Mouse (Mus musculus) kidney, postnatal 0 days (tissue): Measurements from ENCODE around the gene Thra. TPM values are rescaled to one million over a fixed set of nuclear protein-coding genes. Genes with fewer than 3 reads are reported as not detected.

ENCODE experiments used
- ATAC-seq: fragments of 200-750 bp; cut with Nextera tagmentation; replicated peaks from 2 replicates; pipeline ENCODE4 v1.8.0; 2017; ENCODE audit warnings: low read depth, moderate number of reproducible peaks, moderate TSS enrichment, moderate library complexity; ENCODE audit not compliant: low FRiP score
- DNase-seq: peaks from one replicate; pipeline ENCODE4 v3.0.0-alpha.2; 2016; ENCODE audit warnings: low spot score
- H3K27ac ChIP-seq: fragments of 300-500 bp; sonication (generic); 2 replicates; pipeline ENCODE4 v1.5.1; 2014; ENCODE audit warnings: mild to moderate bottlenecking
- H3K27me3 ChIP-seq: fragments of 300-500 bp; sonication (generic); 2 replicates; pipeline ENCODE4 v1.6.1; 2014; ENCODE audit warnings: low read length, mixed read lengths; ENCODE audit not compliant: insufficient read depth
- H3K36me3 ChIP-seq: fragments of 300-500 bp; sonication (generic); 2 replicates; pipeline ENCODE4 v1.6.1; 2014; ENCODE audit warnings: low read length, mixed read lengths; ENCODE audit not compliant: insufficient read depth
- H3K4me1 ChIP-seq: fragments of 300-500 bp; sonication (generic); replicated peaks from 2 replicates; pipeline ENCODE4 v1.6.1; 2014; ENCODE audit warnings: antibody characterized with exemption, low read length, mixed read lengths; ENCODE audit not compliant: insufficient read depth
- H3K4me2 ChIP-seq: fragments of 300-500 bp; sonication (generic); 2 replicates; pipeline ENCODE4 v1.6.1; 2014; ENCODE audit warnings: mild to moderate bottlenecking, low read length, moderate library complexity, mixed read lengths
- H3K4me3 ChIP-seq: fragments of 300-500 bp; sonication (generic); replicated peaks from 2 replicates; pipeline ENCODE4 v1.5.1; 2014; ENCODE audit warnings: low read depth, low read length
- H3K9ac ChIP-seq: fragments of 300-500 bp; sonication (generic); 2 replicates; pipeline ENCODE4 v1.6.1; 2014; ENCODE audit warnings: low read depth, low read length
- H3K9me3 ChIP-seq: fragments of 300-500 bp; sonication (generic); replicated peaks from 2 replicates; pipeline ENCODE4 v1.6.1; 2016; ENCODE audit warnings: low read length, inconsistent platforms, mixed read lengths
- CTCF ChIP-seq: IDR thresholded peaks from 2 replicates; pipeline ENCODE4 v1.5.1; 2016; ENCODE audit warnings: antibody characterized with exemption, low read depth, mild to moderate bottlenecking, moderate library complexity
- WGBS: fragments of 180-500 bp; shearing (Covaris S2); extraction: QIAGEN DNeasy Blood & Tissue Kit; methylation state at CpG from one replicate; pipeline ENCODE4 v1.1.7; 2014; 5-methylcytosine and 5-hydroxymethylcytosine counted together
- polyA plus RNA-seq: library from polyadenylated mRNA; unstranded; fragments of >200 nt; fragmentation: Nextera tagmentation; extraction: Ambion mirVana; gene quantifications from 2 replicates; pipeline ENCODE4 v1.2.1, GENCODE M21; 2015

Thra gene
- polyA plus RNA-seq, 1 experiment from 2014 or later, result 26.1 TPM

GRCm38 (mm10) chr11:98797909-98798308 is 57.5 kb downstream of the Thra start:
- Histone ChIP-seq H3K27ac (peak overlapping the region; percentile 99), H3K36me3 (peaks cover 27% of the 10 kb centered on the region; the same call in 1 of the 2 replicates), H3K4me1 (peaks cover 23% of the 10 kb centered on the region), H3K4me2 (peak overlapping the region; percentile 78), H3K9ac (peak overlapping the region; percentile 99), H3K4me3 (peak overlapping the region; percentile 100), H3K9me3 (no peaks in the 10 kb centered on the region), H3K27me3 (no peaks in the 10 kb centered on the region)
- no peak for ATAC-seq
- WGBS, result 25% methylated on average over 4 of the region's 4 CpGs
- no peak for TF ChIP-seq CTCF
- DNase-seq, result no peak

DNA sequence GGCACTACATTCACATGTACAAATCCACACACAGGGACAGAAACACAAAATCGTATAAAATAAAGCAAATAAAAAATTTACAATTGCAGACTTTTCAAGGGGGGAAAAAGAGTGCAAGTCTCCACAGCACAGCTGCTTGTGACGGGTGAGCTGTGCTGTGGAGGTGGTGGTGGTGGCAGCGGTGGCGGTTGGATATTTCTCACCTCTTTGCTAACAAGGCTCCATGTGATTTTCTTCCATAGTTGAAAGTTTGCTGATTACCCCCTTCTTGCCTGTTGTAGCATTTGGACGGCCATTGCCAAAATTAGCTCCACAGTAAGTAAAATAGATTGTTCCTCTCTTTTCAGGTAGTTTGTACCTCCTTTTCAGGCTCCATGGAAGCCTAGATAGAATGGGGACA is 64.2 kb downstream of the Thra start, which contains the start of gene Casc3:
Gene Casc3, plus strand, starts transcription at position 301 of the 400 bp plus-strand sequence.
- Histone ChIP-seq H3K27me3 (no peaks in the 10 kb centered on the region), H3K9me3 (no peaks in the 10 kb centered on the region), H3K9ac (no peak within 1 kb of the TSS), H3K27ac (0 out of 2 replicates have a peak within 1 kb of the TSS, but pooled peaks have one; percentile 2), H3K4me3 (no peak within 1 kb of the TSS), H3K4me2 (no peak within 1 kb of the TSS), H3K36me3 (peaks cover 58% of the 10 kb centered on the region), H3K4me1 (0 out of 2 replicates have a peak, but pooled peaks cover 3% of the 10 kb centered on the region)
- no peak for TF ChIP-seq CTCF
- DNase-seq, result no peak
- WGBS, result 89% methylated on average over 5 of the region's 5 CpGs
- ATAC-seq, result no peak

DNA sequence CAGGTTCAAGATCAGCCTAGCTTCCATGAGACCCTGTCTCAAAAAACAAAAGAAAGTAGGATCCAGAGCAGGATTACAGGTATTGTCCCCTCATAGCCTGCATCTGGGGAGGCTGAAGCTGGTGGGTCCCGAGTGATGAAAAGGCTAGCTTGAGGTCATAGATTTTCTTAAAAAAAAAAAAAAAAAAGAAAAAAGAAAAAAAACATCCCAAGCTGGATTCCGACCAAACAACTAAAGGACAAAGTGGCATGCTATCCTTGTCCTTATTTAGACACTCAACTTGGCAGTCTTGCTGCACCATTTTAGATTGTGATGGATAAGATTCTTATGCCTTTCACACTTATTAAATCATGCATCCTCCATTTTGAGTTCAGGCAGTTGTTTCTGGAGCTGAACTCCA is 68.0 kb downstream of the Thra start:
- ATAC-seq (no peak), DNase-seq (no peak)
- no peaks in the 10 kb centered on the region for H3K27me3 ChIP-seq
- H3K4me2 ChIP-seq, result peak overlapping the region; percentile 83; the same call in 1 of the 2 replicates
- 0 out of 2 replicates have a peak, but pooled peaks cover 3% of the 10 kb centered on the region for H3K4me1 ChIP-seq
- H3K9me3 ChIP-seq, result no peaks in the 10 kb centered on the region
- no peak for TF ChIP-seq CTCF
- 70% methylated on average over 2 of the region's 2 CpGs for WGBS
- H3K36me3 ChIP-seq, result peaks cover 39% of the 10 kb centered on the region
- peak overlapping the region; percentile 99 for H3K27ac ChIP-seq
- H3K4me3 ChIP-seq, result no peak overlapping the region
- H3K9ac ChIP-seq, result no peak overlapping the region

- Histone ChIP-seq H3K9ac (peak overlapping the region; percentile 92), H3K4me3 (peak overlapping the region; percentile 85), H3K36me3 (peaks cover 33% of the 10 kb centered on the region), H3K27ac (peak overlapping the region; percentile 99), H3K4me1 (0 out of 2 replicates have a peak, but pooled peaks cover 3% of the 10 kb centered on the region), H3K27me3 (no peaks in the 10 kb centered on the region), H3K9me3 (no peaks in the 10 kb centered on the region), H3K4me2 (peak overlapping the region; percentile 83)
- TF ChIP-seq CTCF, result peak; percentile 58
- ATAC-seq (peak; percentile 99), DNase-seq (peak; percentile 100)
- WGBS, result 2% methylated on average over 69 of the region's 84 CpGs
Observed at GRCm38 (mm10) chr11:98809457-98810290, 69.2 kb downstream of the Thra start.

DNA sequence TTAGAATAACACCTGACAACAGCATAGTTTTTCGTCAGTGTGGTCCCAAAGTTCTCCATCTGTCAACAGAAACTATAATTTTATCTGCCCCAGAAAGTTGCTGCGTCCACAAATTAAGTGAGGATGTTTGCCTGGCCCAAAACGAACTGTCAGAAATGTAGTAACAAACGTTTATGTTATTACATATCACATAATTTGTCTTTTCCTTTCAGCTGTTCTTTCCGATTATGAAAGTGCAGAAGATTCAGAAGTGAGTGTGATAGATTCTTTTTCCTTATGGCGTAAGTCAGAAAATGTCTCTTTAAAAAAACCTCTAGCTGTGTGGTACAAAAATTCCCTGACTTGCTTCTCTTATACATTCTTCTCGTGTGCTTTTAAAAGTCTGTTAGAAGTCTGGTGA is 70.2 kb downstream of the Thra start:
- ATAC-seq (no peak), DNase-seq (no peak)
- Histone ChIP-seq H3K4me3 (peak overlapping the region; percentile 85; the same call in 1 of the 2 replicates), H3K27ac (0 out of 2 replicates have a peak overlapping the region, but pooled peaks have one; percentile 99), H3K4me2 (peak overlapping the region; percentile 83), H3K36me3 (peaks cover 23% of the 10 kb centered on the region), H3K9me3 (no peaks in the 10 kb centered on the region), H3K9ac (peak overlapping the region; percentile 92; the same call in 1 of the 2 replicates), H3K4me1 (0 out of 2 replicates have a peak, but pooled peaks cover 3% of the 10 kb centered on the region), H3K27me3 (no peaks in the 10 kb centered on the region)
- 63% methylated on average over 7 of the region's 7 CpGs for WGBS
- no peak for TF ChIP-seq CTCF

DNA sequence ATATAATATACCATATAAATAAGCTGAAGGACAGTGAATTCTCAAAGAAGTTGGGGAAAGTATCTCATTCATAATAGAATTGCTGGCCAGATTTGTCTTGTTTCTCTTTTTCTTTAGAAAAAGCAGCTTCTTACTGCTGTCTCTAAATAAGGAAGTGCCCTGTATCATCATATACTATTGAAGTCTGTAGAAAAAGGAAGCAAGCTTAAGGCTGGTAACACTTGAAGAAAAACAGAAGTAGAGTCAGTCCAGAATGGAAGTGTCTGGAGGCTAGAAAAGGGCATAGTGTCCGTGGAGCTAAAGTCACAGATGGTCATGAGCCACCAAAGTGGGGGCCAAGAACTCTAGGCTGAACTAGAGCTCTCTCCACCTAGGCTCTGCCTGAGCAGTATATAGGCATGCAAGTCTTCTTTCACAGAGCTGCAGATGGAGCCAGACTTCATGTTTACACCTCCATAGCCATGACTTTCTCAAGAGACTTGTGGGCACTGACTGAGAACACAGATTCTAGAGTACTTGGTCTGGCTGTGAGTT is 76.3 kb downstream of the Thra start:
- H3K4me3 ChIP-seq, result no peak overlapping the region
- TF ChIP-seq CTCF, result no peak
- no peaks in the 10 kb centered on the region for H3K4me1 ChIP-seq
- peaks cover 44% of the 10 kb centered on the region for H3K36me3 ChIP-seq
- H3K27me3 ChIP-seq, result no peaks in the 10 kb centered on the region
- ATAC-seq (no peak), DNase-seq (no peak)
- H3K9ac ChIP-seq, result no peak overlapping the region
- H3K27ac ChIP-seq, result no peak overlapping the region
- 88% methylated on average over 1 of the region's 1 CpGs for WGBS
- H3K4me2 ChIP-seq, result no peak overlapping the region
- H3K9me3 ChIP-seq, result no peaks in the 10 kb centered on the region

Other genes starting within 250 kb of the Thra start
- gene Ikzf3, start 194.6 kb upstream of the Thra start, polyA plus RNA-seq, result 0.26 and 0.29 TPM in 2 replicates
- gene Zpbp2, start 189.5 kb upstream of the Thra start, polyA plus RNA-seq, result 0.43 and 0.64 TPM in 2 replicates
- gene Ormdl3, start 153.3 kb upstream of the Thra start, polyA plus RNA-seq, result 50.1 and 51.3 TPM in 2 replicates
- not detected in 2 replicates for gene Lrrc3c, start 142.3 kb upstream of the Thra start, polyA plus RNA-seq
- gene Gm12355, start 115.0 kb upstream of the Thra start, polyA plus RNA-seq, result 0.92 and 1.2 TPM in 2 replicates
- gene Gsdma3, start 114.3 kb upstream of the Thra start, polyA plus RNA-seq, result not detected in 2 replicates
- not detected in 2 replicates for gene Gsdma2, start 93.9 kb upstream of the Thra start, polyA plus RNA-seq
- 0.21 TPM in 1 of 2 replicates, not detected in the other for gene Gsdma, start 76.3 kb upstream of the Thra start, polyA plus RNA-seq
- 234 and 259 TPM in 2 replicates for gene Psmd3, start 58.1 kb upstream of the Thra start, polyA plus RNA-seq
- 0.13 and 0.19 TPM in 2 replicates for gene Csf3, start 39.4 kb upstream of the Thra start, polyA plus RNA-seq
- 38.3 and 41.2 TPM in 2 replicates for gene Med24, start 11.2 kb upstream of the Thra start, polyA plus RNA-seq
- 3.1 and 3.5 TPM in 2 replicates for gene Nr1d1, start 34.7 kb downstream of the Thra start, polyA plus RNA-seq
- 17.8 and 19.3 TPM in 2 replicates for gene Msl1, start 54.9 kb downstream of the Thra start, polyA plus RNA-seq
- 24.6 and 25.7 TPM in 2 replicates for gene Casc3, start 64.3 kb downstream of the Thra start, polyA plus RNA-seq
- 0.77 and 1.0 TPM in 2 replicates for gene Rapgefl1, start 96.1 kb downstream of the Thra start, polyA plus RNA-seq
- 3.4 and 3.5 TPM in 2 replicates for gene Wipf2, start 123.0 kb downstream of the Thra start, polyA plus RNA-seq
- 12.3 and 15.5 TPM in 2 replicates for gene Cdc6, start 167.2 kb downstream of the Thra start, polyA plus RNA-seq
- 25.7 and 26.3 TPM in 2 replicates for gene Rara, start 187.2 kb downstream of the Thra start, polyA plus RNA-seq
- gene Gjd3, start 242.4 kb downstream of the Thra start, polyA plus RNA-seq, result 1.1 and 1.6 TPM in 2 replicates